Mouse (Mus musculus) MEL (cell line): ENCODE measurements at regions not wholly inside any gene's neighbourhood (a gene's known extent, or its start where the extent isn't known, plus 50 kb on each side); places are given as distances from the start of the nearest gene placed in this dataset.

Experiments
- DNase-seq: peaks from one replicate; pipeline ENCODE4 v3.0.0; 2011; ENCODE audit warnings: low read depth, low spot score
- H3K27ac ChIP-seq: 2 replicates; pipeline ENCODE4 v1.5.1; 2012; ENCODE audit warnings: low read depth, mild to moderate bottlenecking, control low read depth, low read length, moderate library complexity; ENCODE audit not compliant: control insufficient read depth
- H3K27me3 ChIP-seq, 2 experiments: fragments of 150-350 bp in 1 of 2; sonication (generic) in 1 of 2; 2 replicates each; pipeline ENCODE4 v1.6.1; 2012; ENCODE audit warnings: low read length in 2 of 2, mild to moderate bottlenecking in 2 of 2, improper control_type of control experiment in 1 of 2, moderate library complexity in 1 of 2; ENCODE audit not compliant: insufficient read depth in 2 of 2, control insufficient read depth in 1 of 2
- H3K36me3 ChIP-seq, 2 experiments: 2 replicates each; pipeline ENCODE4 v1.6.1; 2012 to 2014; ENCODE audit warnings: low read length in 2 of 2, improper control_type of control experiment in 1 of 2, inconsistent platforms in 1 of 2, mild to moderate bottlenecking in 1 of 2; ENCODE audit not compliant: insufficient read depth in 2 of 2, control insufficient read depth in 1 of 2
- H3K4me1 ChIP-seq, 2 experiments: fragments of 150-350 bp in 1 of 2; sonication (generic) in 1 of 2; 2 replicates each; pipeline ENCODE4 v1.6.1; 2012; ENCODE audit warnings: low read length in 2 of 2, improper control_type of control experiment in 1 of 2, mild to moderate bottlenecking in 1 of 2; ENCODE audit not compliant: insufficient read depth in 2 of 2, control insufficient read depth in 1 of 2
- H3K4me3 ChIP-seq, 2 experiments: fragments of 150-350 bp in 1 of 2; sonication (generic) in 1 of 2; 2 replicates each; pipeline ENCODE4 v1.5.1; 2012; ENCODE audit warnings: low read depth in 2 of 2, low read length in 2 of 2, mild to moderate bottlenecking in 2 of 2, moderate library complexity in 2 of 2, control low read depth in 1 of 2, improper control_type of control experiment in 1 of 2; ENCODE audit not compliant: control insufficient read depth in 1 of 2, insufficient read depth in 1 of 2
- H3K79me2 ChIP-seq: 2 replicates; pipeline ENCODE4 v1.6.1; 2012; ENCODE audit warnings: mild to moderate bottlenecking, low read length, moderate library complexity; ENCODE audit not compliant: control insufficient read depth, poor library complexity, insufficient read depth
- H3K9ac ChIP-seq: 2 replicates; pipeline ENCODE4 v1.6.1; 2012; ENCODE audit warnings: low read depth, mild to moderate bottlenecking, control low read depth, low read length, moderate library complexity; ENCODE audit not compliant: control insufficient read depth, poor library complexity, severe bottlenecking
- H3K9me3 ChIP-seq: fragments of 150-350 bp; sonication (generic); replicated peaks from 2 replicates; pipeline ENCODE4 v1.6.1; 2012; ENCODE audit warnings: mild to moderate bottlenecking, low read length, improper control_type of control experiment, moderate library complexity; ENCODE audit not compliant: insufficient read depth
- BHLHE40 ChIP-seq: IDR thresholded peaks from 2 replicates; pipeline ENCODE4 v1.6.1; 2012; ENCODE audit warnings: low read depth, mild to moderate bottlenecking, inconsistent platforms, low read length, improper control_type of control experiment, borderline replicate concordance
- CHD1 ChIP-seq: IDR thresholded peaks from 2 replicates; pipeline ENCODE4 v1.6.1; 2012; ENCODE audit warnings: low read depth, mild to moderate bottlenecking, inconsistent platforms, low read length, improper control_type of control experiment
- CHD2 ChIP-seq: IDR thresholded peaks from 2 replicates; pipeline ENCODE4 v1.6.1; 2011; ENCODE audit warnings: low read length, improper control_type of control experiment
- CTCF ChIP-seq, 3 experiments: IDR thresholded peaks in 2 of 3; conservative IDR thresholded peaks in 1 of 3; 2 replicates each; pipeline ENCODE4 v1.5.1; 2011 to 2012; ENCODE audit warnings: low read length in 3 of 3, low read depth in 2 of 3, mild to moderate bottlenecking in 2 of 3, improper control_type of control experiment in 1 of 3, inconsistent platforms in 1 of 3, mixed read lengths in 1 of 3, moderate library complexity in 1 of 3; ENCODE audit not compliant: control insufficient read depth in 1 of 3, insufficient read depth in 1 of 3, poor library complexity in 1 of 3, severe bottlenecking in 1 of 3
- E2F4 ChIP-seq: IDR thresholded peaks from 2 replicates; pipeline ENCODE4 v1.6.1; 2011; ENCODE audit warnings: low read depth, low read length, improper control_type of control experiment, borderline replicate concordance
- ELF1 ChIP-seq: IDR thresholded peaks from 2 replicates; pipeline ENCODE4 v1.6.1; 2014; ENCODE audit warnings: low read depth, mild to moderate bottlenecking, inconsistent platforms, low read length, improper control_type of control experiment, moderate library complexity
- ETS1 ChIP-seq: IDR thresholded peaks from 2 replicates; pipeline ENCODE4 v1.6.1; 2012; ENCODE audit warnings: low read depth, mild to moderate bottlenecking, inconsistent platforms, low read length, improper control_type of control experiment, moderate library complexity
- HCFC1 ChIP-seq: IDR thresholded peaks from 2 replicates; pipeline ENCODE4 v1.6.1; 2012; ENCODE audit warnings: low read depth, mild to moderate bottlenecking, inconsistent platforms, low read length, improper control_type of control experiment, moderate library complexity
- KAT2A ChIP-seq: conservative IDR thresholded peaks from 2 replicates; pipeline ENCODE4 v1.6.1; 2012; ENCODE audit warnings: low read depth, low read length, improper control_type of control experiment, inconsistent platforms
- MAFK ChIP-seq: IDR thresholded peaks from 2 replicates; pipeline ENCODE4 v1.6.1; 2011; ENCODE audit warnings: low read depth, mild to moderate bottlenecking, low read length, improper control_type of control experiment, borderline replicate concordance
- MAX ChIP-seq: IDR thresholded peaks from 2 replicates; pipeline ENCODE4 v1.6.1; 2011; ENCODE audit warnings: low read length, improper control_type of control experiment
- MYB ChIP-seq: IDR thresholded peaks from 2 replicates; pipeline ENCODE4 v1.6.1; 2011; ENCODE audit warnings: mild to moderate bottlenecking, low read depth, low read length, improper control_type of control experiment
- NELFE ChIP-seq: IDR thresholded peaks from 2 replicates; pipeline ENCODE4 v1.6.1; 2011; ENCODE audit warnings: low read depth, low read length, improper control_type of control experiment
- POLR2AphosphoS5 ChIP-seq: IDR thresholded peaks from 2 replicates; pipeline ENCODE4 v1.6.1; 2012; ENCODE audit warnings: low read depth, borderline replicate concordance, mild to moderate bottlenecking, inconsistent platforms, low read length, moderate library complexity, mixed read lengths
- RAD21 ChIP-seq: IDR thresholded peaks from 2 replicates; pipeline ENCODE4 v1.6.1; 2011; ENCODE audit warnings: mild to moderate bottlenecking, low read depth, low read length, improper control_type of control experiment
- RCOR1 ChIP-seq: IDR thresholded peaks from 2 replicates; pipeline ENCODE4 v1.6.1; 2012; ENCODE audit warnings: low read depth, mild to moderate bottlenecking, inconsistent platforms, low read length, improper control_type of control experiment
- SMC3 ChIP-seq: IDR thresholded peaks from 2 replicates; pipeline ENCODE4 v1.6.1; 2011; ENCODE audit warnings: low read depth, low read length, improper control_type of control experiment
- TAL1 ChIP-seq: IDR thresholded peaks from 2 replicates; pipeline ENCODE4 v1.6.1; 2012; ENCODE audit warnings: mild to moderate bottlenecking, inconsistent platforms, low read length, moderate library complexity, mixed read lengths
- TCF12 ChIP-seq: IDR thresholded peaks from 2 replicates; pipeline ENCODE4 v1.6.1; 2014; ENCODE audit warnings: low read depth, mild to moderate bottlenecking, inconsistent platforms, low read length, improper control_type of control experiment, moderate library complexity
- USF2 ChIP-seq, 2 experiments: IDR thresholded peaks; 2 replicates each; pipeline ENCODE4 v1.6.1; 2011 to 2012; ENCODE audit warnings: improper control_type of control experiment in 2 of 2, low read length in 2 of 2, borderline replicate concordance in 1 of 2, inconsistent platforms in 1 of 2, low read depth in 1 of 2, mild to moderate bottlenecking in 1 of 2; ENCODE audit not compliant: insufficient read depth in 1 of 2
- ZMIZ1 ChIP-seq: IDR thresholded peaks from 2 replicates; pipeline ENCODE4 v1.6.1; 2012; ENCODE audit warnings: low read depth, mild to moderate bottlenecking, inconsistent platforms, low read length, improper control_type of control experiment, moderate library complexity
- ZNF384 ChIP-seq: IDR thresholded peaks from 2 replicates; pipeline ENCODE4 v1.6.1; 2012; ENCODE audit warnings: low read depth, mild to moderate bottlenecking, inconsistent platforms, low read length, improper control_type of control experiment

- Histone ChIP-seq H3K27ac (no peak overlapping the region), H3K9ac (no peak overlapping the region), H3K4me1 (no peaks in the 10 kb centered on the region), H3K4me3 (no peak overlapping the region), H3K79me2 (no peaks in the 10 kb centered on the region), H3K9me3 (no peaks in the 10 kb centered on the region), H3K27me3 (no peaks in the 10 kb centered on the region), H3K36me3 (no peaks in the 10 kb centered on the region)
- DNase-seq = no peak
- TF ChIP-seq NELFE = no peak
- no peak for TF ChIP-seq MAX
- no peak for TF ChIP-seq MAFK
- no peak for TF ChIP-seq ELF1
- TF ChIP-seq RCOR1 = no peak
- TF ChIP-seq ZNF384 = no peak
Observed at GRCm38 (mm10) chr15:90813907-90814306, 134.7 kb upstream of the Cpne8 start.

DNA sequence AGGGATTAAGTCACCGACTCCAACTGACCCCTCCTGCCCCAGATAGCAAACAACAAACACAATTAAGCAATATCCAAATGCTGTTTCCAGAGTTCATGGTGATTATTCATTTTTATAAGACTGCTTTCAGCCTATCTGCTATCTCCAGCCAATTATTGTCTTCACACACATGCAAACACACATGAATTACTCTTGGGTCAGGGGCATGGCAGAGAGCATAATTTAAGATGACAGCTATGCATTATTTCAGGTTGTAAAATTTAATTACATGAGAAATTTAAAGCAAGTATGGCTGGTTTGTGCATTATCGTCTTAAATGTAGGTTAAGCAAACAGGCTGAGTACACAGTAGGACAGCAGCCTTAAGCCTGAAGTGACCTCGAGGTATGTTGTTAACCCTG is 131.1 kb upstream of the Cpne8 start:
- Histone ChIP-seq H3K79me2 (no peaks in the 10 kb centered on the region), H3K4me3 (no peak overlapping the region), H3K27me3 (no peaks in the 10 kb centered on the region), H3K27ac (no peak overlapping the region), H3K9me3 (no peaks in the 10 kb centered on the region), H3K36me3 (no peaks in the 10 kb centered on the region)
- DNase-seq = no peak
- no peak for TF ChIP-seq MAX
- no peak for TF ChIP-seq ETS1
- TF ChIP-seq RAD21 = no peak
- no peak for TF ChIP-seq TCF12
- TF ChIP-seq ZMIZ1 = no peak
- no peak for TF ChIP-seq CHD1
- TF ChIP-seq CTCF (IDR thresholded peaks at IDR 0.05 in 2 of 3, conservative IDR thresholded peaks at IDR 0.05 in 1 of 3; ENCODE audit: control insufficient read depth in 1 of 3, insufficient read depth in 1 of 3, low read depth in 2 of 3, low read length in 3 of 3, poor library complexity in 1 of 3, severe bottlenecking in 1 of 3) = no peak
- TF ChIP-seq ZNF384 = no peak
- TF ChIP-seq USF2 (IDR thresholded peaks at IDR 0.05; ENCODE audit: borderline replicate concordance in 1 of 2, insufficient read depth in 1 of 2, low read depth in 1 of 2, low read length in 2 of 2) = no peak
- no peak for TF ChIP-seq TAL1
- no peak for TF ChIP-seq E2F4
- TF ChIP-seq BHLHE40 = no peak
- TF ChIP-seq CHD2 = no peak
- TF ChIP-seq KAT2A = no peak
- TF ChIP-seq SMC3 = no peak
- no peak for TF ChIP-seq MYB
- TF ChIP-seq RCOR1 = no peak
- no peak for TF ChIP-seq ELF1
- TF ChIP-seq POLR2AphosphoS5 = no peak
- no peak for TF ChIP-seq HCFC1
- TF ChIP-seq, all 39 proteins: peak for 0
- Histone ChIP-seq H3K9ac (no peak overlapping the region), H3K4me1 (no peaks in the 10 kb centered on the region)
